Mouse (Mus musculus): ENCODE data around the gene Atrx. TPM values are rescaled to one million over a fixed set of nuclear protein-coding genes. Genes with fewer than 3 reads are reported as not detected.
A peak's percentile ranks its signal among the peaks of the same experiment; 100 is the strongest.
"Not testable (repeated sequence)": the region's sequence is repeated elsewhere in the genome, so short reads cannot be mapped to it uniquely, and the experiment has no call there.

The Atrx gene
- 6.7 and 23.8 TPM in 2 replicates for polyA plus RNA-seq (2012; rRNA removed)

DNA sequence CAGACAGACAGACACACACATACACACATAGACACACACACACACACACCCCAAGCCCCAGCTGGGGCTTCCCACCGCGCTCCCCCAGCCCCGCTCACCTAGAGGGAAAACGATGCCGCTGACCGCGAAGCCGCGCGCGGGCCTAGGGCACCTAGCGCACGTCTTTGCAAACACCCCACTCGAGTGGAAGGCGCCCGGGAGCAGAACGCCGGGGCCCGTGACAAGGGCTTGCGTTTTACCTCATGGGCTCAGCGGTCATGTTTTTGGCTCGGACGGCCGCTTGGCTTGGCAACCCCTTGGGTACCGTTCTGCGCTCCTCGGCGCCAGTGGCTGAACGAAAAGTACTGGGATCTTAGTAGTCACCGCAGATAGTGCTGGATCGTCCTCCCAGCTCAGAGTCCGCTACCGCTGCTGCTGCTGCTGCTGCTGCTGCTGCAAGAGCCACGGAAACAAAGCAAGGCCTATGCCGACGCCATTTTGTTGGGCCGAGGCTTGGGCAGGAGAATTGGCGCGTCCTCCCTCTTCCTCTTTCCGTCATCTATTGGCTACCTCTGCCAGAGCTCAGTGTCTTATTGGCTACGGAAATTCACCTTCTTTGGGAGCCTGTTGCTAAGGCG lies at the start of gene Atrx:
Atrx (minus strand) TSS at position 543 of the 617 bp plus-strand sequence.
- WGBS = 24% methylated on average over 42 of the region's 42 CpGs

DNA sequence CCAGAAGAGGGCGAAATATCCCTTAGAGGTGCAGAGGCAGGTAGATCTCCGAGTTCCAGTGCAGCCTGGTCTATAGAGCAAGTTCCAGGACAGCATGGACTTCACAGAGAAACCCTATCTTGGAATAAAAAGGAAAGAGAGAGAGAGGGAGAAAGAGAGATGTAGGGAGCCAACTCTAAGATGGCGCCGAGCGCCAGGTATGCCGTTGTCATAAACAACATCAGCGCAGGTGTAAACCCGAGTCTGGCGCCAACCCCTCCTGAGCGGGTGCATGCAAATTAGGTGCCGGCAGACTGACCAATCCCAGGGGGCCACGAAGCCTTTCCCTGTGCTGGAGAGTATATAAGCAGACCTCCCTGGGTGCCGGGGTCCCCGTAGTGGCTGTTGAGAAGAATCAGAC lies 27.9 kb upstream of the Atrx start:
- 74% methylated on average over 14 of the region's 14 CpGs for WGBS
- not testable (repeated sequence) for DNase-seq (ENCODE audit: low read depth, low spot score)

More for the DNA sequence above, at the start of gene Atrx:
- peak; percentile 28 for DNase-seq (ENCODE audit: low read depth, low spot score)

DNA sequence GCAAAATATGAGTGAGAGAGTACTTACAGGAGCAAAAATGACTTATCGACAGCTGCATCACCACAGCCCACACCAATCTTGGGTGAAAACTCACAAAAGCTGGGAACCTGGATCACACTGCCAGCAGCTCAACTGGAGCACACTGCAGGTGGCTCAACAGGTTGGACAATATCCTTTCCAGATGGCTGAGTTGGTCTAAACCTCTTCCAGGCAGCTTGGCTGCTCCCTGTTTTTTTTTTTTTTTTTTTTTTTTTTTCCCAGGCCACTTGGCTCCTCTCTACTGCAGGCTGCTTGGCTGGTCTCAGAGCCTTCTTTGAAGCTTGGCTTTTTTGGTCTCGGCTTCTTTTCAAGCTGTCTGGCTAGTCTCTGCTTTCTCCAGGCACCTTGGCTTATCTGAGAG lies 24.8 kb upstream of the Atrx start:
- 81% methylated on average over 2 of the region's 2 CpGs for WGBS

DNA sequence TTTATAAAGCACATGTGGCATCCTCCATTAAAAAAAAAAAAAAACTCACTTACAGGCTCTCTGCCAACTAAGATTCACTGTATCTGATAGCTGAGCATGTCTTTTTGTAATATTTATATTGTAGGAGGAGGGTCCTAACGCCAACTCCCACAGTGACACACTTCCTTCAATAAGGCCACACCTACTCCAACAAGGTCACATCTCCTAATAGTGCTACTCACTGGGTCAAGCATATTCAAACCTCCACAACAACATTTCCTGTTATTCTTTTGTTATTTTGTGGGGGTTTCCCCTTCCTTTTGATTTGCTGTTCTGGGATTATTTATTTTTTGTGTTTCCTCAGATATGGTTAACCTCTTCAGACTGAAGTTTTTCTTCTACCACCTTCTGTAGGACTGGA lies 17.2 kb upstream of the Atrx start:
- no peak for DNase-seq (ENCODE audit: low read depth, low spot score)
- WGBS = 19% methylated on average over 1 of the region's 1 CpGs

More for the DNA sequence above, 24.8 kb upstream of the Atrx start:
- no peak for DNase-seq (ENCODE audit: low read depth, low spot score)

DNA sequence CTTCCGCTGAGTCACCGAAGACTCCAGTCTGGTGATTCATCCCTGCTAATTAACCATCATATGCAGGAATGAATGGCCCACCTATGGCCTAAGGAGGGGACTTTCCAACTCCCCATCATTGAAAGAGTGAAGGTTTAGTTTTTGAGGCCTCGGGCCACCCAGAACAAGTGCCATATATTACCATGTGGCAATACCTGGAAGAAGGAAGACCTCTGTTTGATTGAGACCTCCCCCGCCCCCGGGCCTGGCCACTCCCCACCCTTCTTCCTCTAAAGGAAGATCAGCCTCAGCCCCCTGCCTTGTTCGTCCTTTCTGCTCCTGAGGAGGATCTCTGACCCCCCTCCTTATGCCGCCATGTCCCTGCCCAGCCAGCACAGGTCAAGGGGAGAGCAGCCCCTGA lies 10.0 kb upstream of the Atrx start:
- no peak for DNase-seq (ENCODE audit: low read depth, low spot score)
- 87% methylated on average over 6 of the region's 7 CpGs for WGBS

DNA sequence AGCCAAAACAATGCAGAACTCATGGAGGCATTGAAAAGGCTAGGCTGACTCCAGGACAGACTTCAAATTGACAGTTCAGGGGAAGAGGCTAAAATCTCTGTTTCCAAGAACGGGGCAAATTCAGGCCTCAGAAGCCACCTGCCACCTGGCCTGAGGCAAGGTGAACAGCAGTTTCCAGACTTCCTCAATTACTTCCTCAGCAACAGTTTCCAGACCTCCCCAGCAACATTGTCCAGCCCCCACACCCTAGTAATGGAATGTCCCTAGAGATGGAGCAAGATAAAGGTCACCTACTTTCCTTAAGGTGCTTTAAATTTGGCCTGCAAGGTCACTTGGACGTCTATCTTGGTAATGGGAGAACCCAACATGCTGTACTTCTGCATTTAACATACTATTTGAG lies 8.5 kb upstream of the Atrx start:
- WGBS = 59% methylated on average over 2 of the region's 2 CpGs
- DNase-seq (ENCODE audit: low read depth, low spot score) = no peak

DNA sequence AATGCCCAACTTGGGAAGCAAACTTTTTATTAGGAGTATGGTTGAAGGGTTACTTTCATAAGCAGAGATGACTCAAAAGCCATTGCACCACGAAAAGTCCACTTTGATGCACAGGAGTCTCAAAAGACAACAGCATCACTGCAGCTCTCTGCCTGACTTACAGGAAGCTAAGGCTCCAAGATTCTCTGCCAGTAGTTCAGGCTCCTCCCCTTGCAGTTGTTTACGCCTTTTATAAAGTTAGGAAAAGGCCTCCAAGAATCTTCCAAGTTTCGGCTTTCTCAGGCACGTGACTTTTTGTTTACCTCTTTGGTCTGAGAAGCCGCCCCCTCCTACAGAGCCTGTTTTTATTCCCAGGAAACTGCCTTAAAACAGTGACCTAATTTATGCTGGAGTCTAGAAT lies 5.1 kb upstream of the Atrx start:
- no peak for DNase-seq (ENCODE audit: low read depth, low spot score)
- WGBS = 54% methylated on average over 5 of the region's 5 CpGs

DNA sequence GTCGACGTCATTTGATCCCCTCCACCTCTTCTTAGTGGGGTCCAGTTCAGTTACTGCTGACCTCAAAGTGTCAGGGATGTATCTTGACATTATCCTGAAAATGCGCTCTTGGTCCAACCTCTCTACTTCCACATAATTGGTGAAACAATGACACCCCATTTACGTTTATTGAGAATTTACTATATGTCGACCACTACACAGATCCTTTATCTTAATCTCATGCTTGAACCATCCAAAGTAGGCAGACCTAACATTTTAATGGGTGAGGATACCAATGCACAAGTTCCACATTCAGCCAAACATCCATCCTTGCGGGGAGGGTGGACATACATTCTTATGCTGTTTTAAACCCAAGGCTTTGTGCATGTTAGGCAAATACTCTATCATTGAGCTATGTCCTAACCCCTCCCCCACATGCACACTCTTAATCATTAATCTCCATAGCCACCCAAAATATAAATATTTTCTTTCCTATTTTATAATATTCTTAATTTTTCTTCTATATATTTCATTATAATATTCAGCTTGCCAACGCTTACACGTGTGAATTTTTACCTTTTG lies 355 bp upstream of the Atrx start:
- WGBS = 36% methylated on average over 8 of the region's 8 CpGs
- no peak for DNase-seq (ENCODE audit: low read depth, low spot score)

DNA sequence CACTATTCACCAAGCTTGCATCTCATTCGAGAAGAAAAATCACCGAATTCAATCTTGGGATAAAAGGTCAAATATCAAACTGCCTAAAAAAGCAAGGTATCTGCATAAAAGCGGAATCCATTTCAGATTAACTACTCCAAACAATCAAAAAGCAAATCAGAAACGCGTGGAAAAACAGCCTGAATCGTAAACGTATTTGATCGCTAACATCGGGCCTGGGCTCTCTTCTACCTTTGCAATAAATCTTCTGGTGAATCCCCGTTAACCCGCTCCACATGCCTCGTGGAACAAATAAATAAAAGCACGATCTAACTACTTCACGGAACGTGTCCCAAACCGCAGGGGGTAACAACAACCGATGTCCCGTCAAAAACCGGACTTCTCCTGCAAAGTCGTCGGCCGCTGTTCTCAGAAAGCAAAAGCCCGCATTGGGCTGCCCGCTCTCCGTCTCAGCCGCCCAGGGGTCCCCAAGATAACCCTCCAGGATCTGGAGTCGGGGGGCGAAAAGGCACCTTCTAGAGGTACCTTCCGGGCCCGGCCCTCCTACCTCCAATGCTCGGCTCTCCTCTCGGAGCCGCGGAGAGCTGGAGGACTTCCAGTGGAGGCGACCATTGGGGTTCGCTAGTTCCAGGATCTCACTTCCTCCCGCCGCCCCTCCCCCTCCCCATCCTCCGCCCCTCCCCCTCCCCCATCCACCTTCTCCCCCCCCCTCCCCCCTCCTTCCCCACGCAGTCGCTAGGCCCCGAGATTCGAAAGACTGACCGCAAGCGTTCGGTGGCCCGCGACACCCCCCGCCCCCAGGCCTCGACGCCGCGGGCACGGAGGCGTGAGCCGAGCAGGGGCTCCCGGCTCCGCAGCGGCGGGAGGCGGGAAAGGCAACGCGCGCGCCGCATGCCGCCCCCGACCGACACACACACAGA lies 1.0 kb downstream of the Atrx start:
- WGBS = 16% methylated on average over 48 of the region's 69 CpGs
- no peak for DNase-seq (ENCODE audit: low read depth, low spot score)

DNA sequence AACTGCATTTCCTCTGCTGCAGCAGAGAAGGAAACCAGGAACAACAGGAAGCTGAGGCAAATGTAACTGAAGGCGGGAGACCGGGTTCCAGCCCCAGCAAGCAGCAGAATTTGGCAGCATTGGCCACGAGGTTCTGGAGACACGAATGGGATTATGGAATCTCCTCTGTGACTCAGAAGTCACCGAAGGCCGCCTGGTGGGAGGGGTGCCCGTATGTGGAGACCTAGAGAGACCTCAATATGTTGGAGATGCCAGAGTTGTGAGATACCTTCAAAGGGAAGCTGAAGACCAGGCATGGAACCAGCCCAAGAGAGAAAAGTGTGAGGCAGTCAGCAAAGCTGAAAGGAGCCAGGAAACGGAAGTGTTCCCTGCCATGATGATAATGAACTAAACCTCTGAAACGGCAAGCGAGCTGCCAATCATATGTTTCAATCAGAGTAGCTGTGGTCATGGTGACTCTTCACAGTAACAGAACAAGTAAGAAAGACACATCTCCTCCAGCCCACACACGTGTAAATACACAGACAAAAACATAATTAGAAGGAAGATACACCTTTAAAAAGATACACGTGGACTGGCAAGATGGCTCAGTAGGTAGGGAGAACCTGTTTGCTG lies 3.0 kb downstream of the Atrx start:
- no peak for DNase-seq (ENCODE audit: low read depth, low spot score)
- 46% methylated on average over 12 of the region's 12 CpGs for WGBS

DNA sequence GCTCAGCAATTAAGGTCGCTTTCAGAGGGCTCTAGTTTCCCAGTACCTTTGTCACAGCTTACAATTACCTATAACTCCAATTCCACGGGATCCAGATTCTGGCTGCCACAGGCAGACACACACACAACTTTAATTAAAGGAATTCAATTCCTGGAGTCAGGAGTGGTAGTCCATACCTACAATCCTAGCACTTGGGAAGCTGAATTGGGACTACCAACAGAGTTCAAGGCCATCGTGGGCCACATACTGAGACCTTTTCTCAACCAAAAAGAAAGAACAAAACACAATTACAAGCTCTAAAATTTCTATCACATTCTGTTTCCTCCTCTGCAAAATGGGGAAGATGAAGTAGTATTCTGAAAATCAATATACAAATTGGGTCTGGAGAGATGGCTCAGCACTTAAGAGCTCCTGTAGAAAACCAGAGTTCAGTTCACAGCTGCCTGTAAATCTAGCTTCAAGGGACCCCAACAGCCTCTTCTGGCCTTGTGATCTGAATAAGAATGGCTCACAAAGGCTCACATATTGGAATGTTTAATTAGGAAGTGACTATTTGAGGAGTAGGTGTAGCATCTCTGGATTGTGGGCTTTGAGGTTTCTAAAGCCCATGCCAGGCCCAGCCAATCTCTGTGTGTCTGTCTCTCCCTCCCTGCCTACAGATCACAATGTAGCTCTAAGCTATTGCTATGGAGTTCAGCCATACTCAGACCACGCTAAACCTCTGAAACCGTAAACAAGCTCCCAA lies 4.7 kb downstream of the Atrx start:
- 80% methylated on average over 5 of the region's 5 CpGs for WGBS

DNA sequence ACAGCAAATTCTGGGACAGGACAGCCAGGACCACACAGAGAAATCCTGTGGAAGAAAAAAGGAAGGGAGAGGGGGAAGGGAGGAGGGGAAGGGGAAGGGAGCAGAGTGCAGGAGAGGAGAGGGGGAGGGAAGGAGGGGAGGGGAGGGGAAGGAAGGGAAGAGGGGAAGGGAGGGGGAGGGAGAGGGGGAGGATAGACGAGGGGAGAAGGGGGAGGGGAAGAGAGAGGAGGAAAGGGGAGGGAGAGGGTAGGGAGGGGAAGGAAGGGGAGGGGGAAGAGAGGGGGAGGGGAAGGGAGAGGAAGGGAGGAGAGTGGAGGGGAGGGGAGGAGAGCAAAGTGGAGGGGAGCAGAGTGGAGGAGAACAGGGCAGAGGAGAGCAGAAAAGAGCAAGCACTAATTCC lies 5.3 kb downstream of the Atrx start:
- DNase-seq (ENCODE audit: low read depth, low spot score) = no peak
- 38% methylated on average over 1 of the region's 1 CpGs for WGBS

More for the DNA sequence above, 4.7 kb downstream of the Atrx start:
- DNase-seq (ENCODE audit: low read depth, low spot score) = no peak

DNA sequence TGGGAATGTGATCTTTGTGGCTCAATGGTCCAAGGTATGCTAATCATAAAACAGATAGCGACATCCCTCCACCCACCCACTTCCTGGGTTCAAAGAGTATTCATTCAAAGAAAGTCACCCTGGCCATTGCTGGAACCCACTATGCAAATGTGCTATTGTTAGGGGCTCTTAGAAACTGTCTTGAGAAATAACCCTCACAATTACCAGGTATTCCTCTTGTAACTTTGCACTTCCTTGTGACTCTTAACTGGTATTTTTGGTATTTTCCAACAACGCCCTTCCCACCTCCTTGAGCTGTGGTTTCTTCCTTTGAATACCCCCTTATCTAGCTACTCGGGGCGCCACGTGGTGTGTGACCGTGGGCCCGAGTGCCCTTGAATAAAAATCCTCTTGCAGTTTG lies 6.2 kb downstream of the Atrx start:
- WGBS = 94% methylated on average over 7 of the region's 7 CpGs

DNA sequence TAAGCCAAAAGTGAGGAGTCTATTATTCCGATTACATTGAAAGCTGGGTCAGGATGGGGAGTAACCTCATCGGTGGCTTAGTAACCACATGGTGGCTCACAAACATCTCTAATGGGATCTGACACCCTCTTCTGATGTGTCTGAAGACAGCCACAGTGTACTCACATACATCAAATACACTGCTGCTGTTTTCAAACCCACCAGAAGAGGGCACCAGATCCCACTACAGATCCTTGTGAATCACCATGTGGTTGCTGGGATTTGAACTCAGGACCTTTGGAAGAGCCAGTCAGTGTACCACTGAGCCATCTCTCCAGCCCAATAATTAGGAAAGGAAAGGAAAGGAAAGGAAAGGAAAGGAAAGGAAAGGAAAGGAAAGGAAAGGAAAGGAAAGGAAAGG lies 7.8 kb downstream of the Atrx start:
- WGBS = 65% methylated on average over 2 of the region's 2 CpGs
- no peak for DNase-seq (ENCODE audit: low read depth, low spot score)

More for the DNA sequence above, 6.2 kb downstream of the Atrx start:
- not testable (repeated sequence) for DNase-seq (ENCODE audit: low read depth, low spot score)

DNA sequence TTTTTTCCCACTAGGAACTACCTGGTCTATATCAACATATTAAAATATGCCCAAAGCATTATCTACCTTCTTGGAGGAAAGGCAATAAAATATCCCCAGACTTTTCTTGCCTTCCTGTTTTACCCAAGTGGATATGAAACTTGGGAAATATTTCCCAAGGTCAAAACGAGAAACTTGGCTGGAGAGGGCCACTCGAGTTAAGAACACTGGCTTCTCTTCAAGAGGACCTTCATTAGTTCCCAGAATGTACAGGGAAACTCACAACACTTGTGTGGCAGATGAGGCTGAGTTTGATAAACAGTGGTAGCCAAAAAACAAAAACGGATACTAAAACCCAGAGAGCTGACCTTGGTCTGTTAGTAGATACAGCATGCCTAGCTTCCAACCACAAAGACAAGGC lies 17.5 kb downstream of the Atrx start:
- DNase-seq (ENCODE audit: low read depth, low spot score) = no peak
- 40% methylated on average over 3 of the region's 3 CpGs for WGBS

DNA sequence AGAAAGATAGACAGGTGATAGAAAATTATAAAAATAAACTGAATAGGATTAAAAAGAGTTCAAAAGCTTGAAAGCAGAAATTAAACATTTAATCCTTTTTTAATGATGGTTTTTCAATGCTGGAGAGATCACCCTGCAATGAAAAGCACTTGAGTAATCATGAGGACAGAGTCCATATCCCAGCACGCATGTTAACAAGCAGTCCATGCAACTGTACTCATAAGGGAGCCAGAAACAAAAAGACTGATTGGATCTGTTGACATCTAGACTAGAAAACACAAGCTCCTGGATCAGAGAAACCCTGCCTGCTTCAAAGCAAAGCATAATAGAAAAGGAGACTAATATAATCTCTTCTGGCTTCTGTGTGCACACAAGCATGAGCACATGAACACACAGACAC lies 27.6 kb downstream of the Atrx start:
- 33% methylated on average over 1 of the region's 1 CpGs for WGBS
- DNase-seq (ENCODE audit: low read depth, low spot score) = no peak

DNA sequence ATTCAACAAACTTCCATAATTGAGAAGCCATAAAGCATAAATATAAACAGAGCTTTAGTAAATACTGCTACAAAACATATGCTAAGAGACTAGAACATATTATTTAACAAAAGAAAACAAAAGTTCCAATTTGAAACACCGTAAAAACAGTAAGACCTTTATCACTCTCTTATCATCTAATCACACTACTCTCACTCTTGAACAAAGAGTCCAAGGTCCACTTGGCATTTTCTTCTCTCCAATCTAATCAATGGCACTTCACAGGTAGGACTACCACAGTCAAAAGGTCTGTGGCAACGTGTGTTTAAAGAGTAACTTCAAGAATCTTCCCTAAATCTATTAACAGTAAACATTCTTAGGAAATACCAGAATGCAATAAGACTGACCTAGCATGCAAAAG lies 42.3 kb downstream of the Atrx start:
- DNase-seq (ENCODE audit: low read depth, low spot score) = no peak
- WGBS = 34% methylated on average over 2 of the region's 2 CpGs

DNA sequence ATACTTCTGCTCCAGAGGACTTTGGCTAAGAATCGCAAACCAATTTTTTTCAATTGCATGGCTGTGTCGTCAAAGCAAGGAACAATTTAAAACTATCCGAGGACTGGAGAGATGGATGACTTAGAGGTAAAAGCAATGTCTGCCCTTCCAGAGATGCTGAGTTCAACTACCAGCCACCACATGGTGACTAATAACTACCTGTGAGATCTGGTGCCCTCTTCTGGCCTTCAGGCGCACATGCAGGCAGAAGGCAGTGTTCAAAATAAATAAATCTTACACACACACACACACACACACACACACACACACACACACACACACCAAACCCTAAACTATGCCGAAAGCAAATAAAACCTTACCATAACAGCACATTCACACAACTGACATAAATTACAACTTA lies 64.8 kb downstream of the Atrx start:
- no peak for DNase-seq (ENCODE audit: low read depth, low spot score)
- 82% methylated on average over 5 of the region's 5 CpGs for WGBS

DNA sequence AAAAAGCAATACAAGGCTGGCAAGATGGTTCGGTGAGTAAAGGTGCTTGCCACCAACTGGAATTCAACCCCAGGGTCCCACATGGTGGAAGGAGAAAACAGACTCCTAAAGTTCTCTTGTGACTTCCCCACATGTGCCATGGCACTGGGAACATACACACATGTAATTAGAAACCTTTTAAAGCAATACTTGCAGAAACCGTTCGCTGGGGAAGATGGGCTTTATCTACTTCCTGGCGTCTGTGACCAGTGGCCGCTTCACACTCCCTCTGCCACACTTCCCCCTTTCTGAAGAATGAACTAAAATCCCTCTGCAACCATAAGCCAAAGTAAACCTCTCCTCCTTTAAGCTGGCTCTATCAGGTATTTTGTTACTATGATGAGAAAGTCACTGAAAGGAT lies 104.7 kb downstream of the Atrx start:
- DNase-seq (ENCODE audit: low read depth, low spot score) = no peak
- WGBS = 85% methylated on average over 5 of the region's 5 CpGs
